Mouse (Mus musculus) hindbrain, embryonic 15.5 days (tissue): ENCODE results near the gene Cox4i2. TPM values are rescaled to one million over a fixed set of nuclear protein-coding genes. Genes with fewer than 3 reads are reported as not detected.

ENCODE experiments used
- ATAC-seq: fragments of 200-750 bp; cut with Nextera tagmentation; 2 replicates; pipeline ENCODE4 v1.8.0; 2017; ENCODE audit warnings: low read depth, moderate number of reproducible peaks, moderate TSS enrichment; ENCODE audit not compliant: low FRiP score
- H3K27ac ChIP-seq: fragments of 300-500 bp; sonication (generic); replicated peaks from 2 replicates; pipeline ENCODE4 v1.5.1; 2015; ENCODE audit warnings: mild to moderate bottlenecking, inconsistent platforms
- H3K27me3 ChIP-seq: fragments of 300-500 bp; sonication (generic); 2 replicates; pipeline ENCODE4 v1.6.1; 2015; ENCODE audit warnings: control low read depth, inconsistent platforms
- H3K36me3 ChIP-seq: fragments of 300-500 bp; sonication (generic); 2 replicates; pipeline ENCODE4 v1.6.1; 2015; ENCODE audit warnings: control low read depth, inconsistent platforms
- H3K4me1 ChIP-seq: fragments of 300-500 bp; sonication (generic); replicated peaks from 2 replicates; pipeline ENCODE4 v1.6.1; 2015; ENCODE audit warnings: control low read depth, inconsistent platforms
- H3K4me2 ChIP-seq: fragments of 300-500 bp; sonication (generic); 2 replicates; pipeline ENCODE4 v1.6.1; 2015; ENCODE audit warnings: moderate library complexity, mild to moderate bottlenecking, inconsistent platforms
- H3K4me3 ChIP-seq: fragments of 300-500 bp; sonication (generic); 2 replicates; pipeline ENCODE4 v1.5.1; 2015; ENCODE audit warnings: mild to moderate bottlenecking, inconsistent platforms
- H3K9ac ChIP-seq: fragments of 300-500 bp; sonication (generic); 2 replicates; pipeline ENCODE4 v1.6.1; 2015; ENCODE audit warnings: inconsistent platforms
- H3K9me3 ChIP-seq: fragments of 300-500 bp; sonication (generic); 2 replicates; pipeline ENCODE4 v1.6.1; 2016; ENCODE audit warnings: control low read depth, inconsistent platforms
- WGBS: fragments of 180-500 bp; shearing (Covaris S2); methylation state at CpG from one replicate; pipeline ENCODE4 v1.1.7; 2015; 5-methylcytosine and 5-hydroxymethylcytosine counted together
- microRNA-seq: library from miRNA; unstranded; fragments of <30 nt; microRNA quantifications from one replicate; pipeline ENCODE4, GENCODE M21; 2016
- polyA plus RNA-seq: library from polyadenylated mRNA; unstranded; fragments of >200 nt; fragmentation: Nextera tagmentation; extraction: Ambion mirVana; gene quantifications from 2 replicates; pipeline ENCODE4 v1.2.1, GENCODE M21; 2015

Gene Cox4i2
- polyA plus RNA-seq, 1 experiment from 2014 or later, result 6.3 TPM

DNA sequence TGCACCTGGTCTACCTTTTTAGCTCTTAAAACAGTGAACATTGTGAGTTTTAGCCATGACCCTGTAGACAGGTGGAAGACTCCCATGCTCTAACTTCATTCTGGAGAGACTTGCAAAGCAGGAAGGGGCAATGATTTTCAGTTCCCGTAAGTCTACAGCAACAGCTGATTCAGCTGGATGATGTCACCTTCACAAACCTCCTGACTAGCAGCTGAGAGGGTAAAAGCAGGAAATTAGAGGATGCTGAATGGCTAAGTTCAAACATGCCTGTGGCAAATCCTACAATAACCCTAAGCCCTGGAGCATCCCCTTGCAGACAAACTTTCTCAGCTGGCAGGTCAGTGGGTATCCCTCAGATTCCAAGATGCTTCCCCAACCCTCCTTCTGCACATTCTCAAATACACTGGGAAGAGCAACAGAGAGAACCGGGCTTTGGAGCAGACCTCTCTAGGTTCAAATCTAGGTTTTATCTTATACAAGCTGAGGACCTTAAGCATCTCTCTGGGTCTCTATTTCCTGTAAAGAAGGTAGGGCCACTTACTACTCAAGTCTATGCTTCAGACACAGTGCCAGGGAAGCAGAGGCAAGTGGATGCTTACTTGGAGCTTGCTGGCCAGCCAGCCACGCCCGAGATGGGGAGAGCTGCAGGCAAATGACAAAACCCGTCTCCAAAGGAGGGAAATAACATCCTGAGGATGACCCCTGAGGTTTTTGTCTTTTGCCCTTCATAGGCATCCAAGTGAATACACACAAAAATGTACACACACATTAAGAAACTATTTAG, 56.4 kb downstream of the Cox4i2 start:
- H3K9me3 ChIP-seq, result no peaks in the 10 kb centered on the region
- no peaks in the 10 kb centered on the region for H3K36me3 ChIP-seq
- H3K27me3 ChIP-seq, result no peaks in the 10 kb centered on the region
- ATAC-seq, result no peak
- H3K4me3 ChIP-seq, result no peak overlapping the region
- H3K4me1 ChIP-seq, result peaks cover 12% of the 10 kb centered on the region
- 82% methylated on average over 5 of the region's 5 CpGs for WGBS
- no peak overlapping the region for H3K9ac ChIP-seq
- no peak overlapping the region for H3K4me2 ChIP-seq
- no peak overlapping the region for H3K27ac ChIP-seq

- Histone ChIP-seq H3K4me3 (no peak overlapping the region), H3K36me3 (no peaks in the 10 kb centered on the region), H3K9ac (no peak overlapping the region), H3K9me3 (no peaks in the 10 kb centered on the region), H3K4me1 (peaks cover 11% of the 10 kb centered on the region), H3K27me3 (no peaks in the 10 kb centered on the region), H3K27ac (no peak overlapping the region), H3K4me2 (no peak overlapping the region)
- WGBS, result 57% methylated on average over 3 of the region's 3 CpGs
- no peak for ATAC-seq
Measured at GRCm38 (mm10) chr2:152811336-152812165, 57.6 kb downstream of the Cox4i2 start.

- no peak for ATAC-seq
- no peaks in the 10 kb centered on the region for H3K9me3 ChIP-seq
- H3K9ac ChIP-seq, result no peak overlapping the region
- WGBS, result 96% methylated on average over 1 of the region's 1 CpGs
- H3K36me3 ChIP-seq, result no peaks in the 10 kb centered on the region
- H3K4me3 ChIP-seq, result no peak overlapping the region
- no peak overlapping the region for H3K27ac ChIP-seq
- peaks cover 26% of the 10 kb centered on the region for H3K4me1 ChIP-seq
- no peaks in the 10 kb centered on the region for H3K27me3 ChIP-seq
- H3K4me2 ChIP-seq, result no peak overlapping the region
Measured at GRCm38 (mm10) chr2:152813232-152813631, 59.3 kb downstream of the Cox4i2 start.

DNA sequence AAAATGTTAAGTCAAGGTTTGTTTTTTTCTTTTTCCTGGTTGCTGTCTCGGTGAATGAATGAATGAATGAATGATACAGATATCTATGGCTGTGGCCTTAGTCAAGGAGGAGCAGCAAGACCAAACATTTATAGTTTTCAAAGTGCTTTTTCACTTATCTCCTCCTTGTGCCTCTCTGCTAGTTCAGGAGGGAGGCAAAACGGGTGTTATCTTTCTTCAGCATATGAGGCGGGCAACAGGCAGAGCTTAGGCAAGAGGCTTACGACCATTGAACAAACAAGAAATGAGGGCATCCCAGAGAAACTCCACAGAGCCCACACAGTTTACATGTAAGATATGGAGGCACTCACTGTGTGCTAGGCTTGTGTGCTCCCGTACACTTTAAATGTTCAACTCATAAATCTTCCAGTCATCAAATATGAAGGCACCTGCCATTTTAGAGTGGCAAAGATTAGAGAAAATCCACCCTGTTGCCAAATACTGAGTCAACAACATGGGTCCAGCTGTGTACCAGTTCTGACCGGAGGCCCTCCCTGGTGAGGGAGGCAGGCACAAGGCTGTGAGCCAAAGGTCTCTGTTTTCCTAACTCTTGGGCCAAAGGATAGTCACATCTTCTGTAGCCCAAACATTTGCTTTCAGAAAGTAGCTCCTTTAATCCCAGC, 60.4 kb downstream of the Cox4i2 start:
- 83% methylated on average over 6 of the region's 6 CpGs for WGBS
- Histone ChIP-seq H3K36me3 (peaks cover 4% of the 10 kb centered on the region; the same call in 1 of the 2 replicates), H3K9ac (no peak overlapping the region), H3K27me3 (no peaks in the 10 kb centered on the region), H3K4me1 (peaks cover 33% of the 10 kb centered on the region), H3K9me3 (no peaks in the 10 kb centered on the region), H3K4me3 (no peak overlapping the region), H3K27ac (no peak overlapping the region), H3K4me2 (no peak overlapping the region)
- no peak for ATAC-seq

Small RNA genes within 50 kb of the gene (microRNA-seq; reads per million reads assigned to microRNA genes)
- not detected for gene Gm23802

Other genes starting within 250 kb of the Cox4i2 start
- gene Defb26, start 242.5 kb upstream of the Cox4i2 start, polyA plus RNA-seq, result not detected in 2 replicates
- not detected in 2 replicates for gene Defb28, start 235.9 kb upstream of the Cox4i2 start, polyA plus RNA-seq
- gene Defb29, start 214.1 kb upstream of the Cox4i2 start, polyA plus RNA-seq, result not detected in 2 replicates
- not detected in 2 replicates for gene Gm17416, start 184.8 kb upstream of the Cox4i2 start, polyA plus RNA-seq
- not detected in 2 replicates for gene Defb21, start 181.4 kb upstream of the Cox4i2 start, polyA plus RNA-seq
- not detected in 2 replicates for gene Defb19, start 173.9 kb upstream of the Cox4i2 start, polyA plus RNA-seq
- gene Defb45, start 154.8 kb upstream of the Cox4i2 start, polyA plus RNA-seq, result not detected in 2 replicates
- gene Defb36, start 149.8 kb upstream of the Cox4i2 start, polyA plus RNA-seq, result not detected in 2 replicates
- gene Defb25, start 131.1 kb upstream of the Cox4i2 start, polyA plus RNA-seq, result not detected in 2 replicates
- gene Rem1, start 127.2 kb upstream of the Cox4i2 start, polyA plus RNA-seq, result 0.52 and 0.72 TPM in 2 replicates
- gene H13, start 84.7 kb upstream of the Cox4i2 start, polyA plus RNA-seq, result 166 and 177 TPM in 2 replicates
- 32.6 and 37.3 TPM in 2 replicates for gene Mcts2, start 67.1 kb upstream of the Cox4i2 start, polyA plus RNA-seq
- 55.3 and 57.5 TPM in 2 replicates for gene Id1, start 17.9 kb upstream of the Cox4i2 start, polyA plus RNA-seq
- gene Bcl2l1, start 77.6 kb downstream of the Cox4i2 start, polyA plus RNA-seq, result 145 and 155 TPM in 2 replicates
- gene Tpx2, start 93.8 kb downstream of the Cox4i2 start, polyA plus RNA-seq, result 17.4 and 22.3 TPM in 2 replicates
- gene Mylk2, start 157.2 kb downstream of the Cox4i2 start, polyA plus RNA-seq, result 0.05 and 0.08 TPM in 2 replicates
- 4.6 and 4.9 TPM in 2 replicates for gene Foxs1, start 179.0 kb downstream of the Cox4i2 start, polyA plus RNA-seq
- gene Dusp15, start 197.5 kb downstream of the Cox4i2 start, polyA plus RNA-seq, result 10.3 and 13.5 TPM in 2 replicates
- 8.3 and 8.7 TPM in 2 replicates for gene Ttll9, start 208.3 kb downstream of the Cox4i2 start, polyA plus RNA-seq